Mouse (Mus musculus) CH12.LX (cell line): ENCODE data around the gene Sf3b1. TPM values are rescaled to one million over a fixed set of nuclear protein-coding genes. Genes with fewer than 3 reads are reported as not detected.
"Not testable (repeated sequence)": the region's sequence is repeated elsewhere in the genome, so short reads cannot be mapped to it uniquely, and the experiment has no call there.

Experiments used
- DNase-seq: peaks from one replicate; pipeline ENCODE4 v3.0.0-alpha.2; 2013; ENCODE audit errors: extremely low read depth
- H3K27ac ChIP-seq: 2 replicates; pipeline ENCODE4 v1.5.1; 2012; ENCODE audit warnings: low read depth, mild to moderate bottlenecking, control low read depth, moderate library complexity; ENCODE audit not compliant: insufficient read depth
- H3K27me3 ChIP-seq: replicated peaks from 2 replicates; pipeline ENCODE3; 2012; ENCODE audit warnings: inconsistent platforms
- H3K36me3 ChIP-seq, 2 experiments: replicated peaks in 1 of 2; 2 replicates each; pipeline versions ENCODE3 to v1.6.1; 2012; ENCODE audit warnings: inconsistent platforms in 1 of 2, low read length in 1 of 2, mild to moderate bottlenecking in 1 of 2, mixed read lengths in 1 of 2, moderate library complexity in 1 of 2; ENCODE audit not compliant: control insufficient read depth in 1 of 2, insufficient read depth in 1 of 2
- H3K4me1 ChIP-seq, 2 experiments: 2 replicates each; pipeline ENCODE4 v1.6.1; 2012; ENCODE audit warnings: inconsistent platforms in 1 of 2, moderate library complexity in 1 of 2; ENCODE audit not compliant: insufficient read depth in 2 of 2, control insufficient read depth in 1 of 2
- H3K4me2 ChIP-seq: 2 replicates; pipeline ENCODE4 v1.6.1; 2012; ENCODE audit warnings: low read depth, mild to moderate bottlenecking, control low read depth; ENCODE audit not compliant: poor library complexity, insufficient read depth, severe bottlenecking
- H3K4me3 ChIP-seq, 3 experiments: fragments of 150-350 bp in 1 of 3; sonication (generic) in 1 of 3; replicated peaks in 1 of 3; 2 replicates each; pipeline versions ENCODE3 to v1.5.1; 2011 to 2012; ENCODE audit warnings: low read depth in 2 of 3, low read length in 2 of 3, mild to moderate bottlenecking in 2 of 3, moderate library complexity in 2 of 3, control low read depth in 1 of 3, improper control_type of control experiment in 1 of 3, inconsistent platforms in 1 of 3, mixed read lengths in 1 of 3; ENCODE audit not compliant: poor library complexity in 1 of 3
- H3K79me2 ChIP-seq: replicated peaks from 2 replicates; pipeline ENCODE4 v1.6.1; 2012; ENCODE audit warnings: mild to moderate bottlenecking, moderate library complexity; ENCODE audit not compliant: control insufficient read depth, poor library complexity, insufficient read depth, severe bottlenecking; ENCODE audit errors: extremely low read depth
- H3K9ac ChIP-seq: 2 replicates; pipeline ENCODE4 v1.6.1; 2012; ENCODE audit warnings: low read depth, mild to moderate bottlenecking, control low read depth, moderate library complexity; ENCODE audit not compliant: insufficient read depth
- H3K9me3 ChIP-seq: replicated peaks from 2 replicates; pipeline ENCODE3; 2012; ENCODE audit warnings: low read length, inconsistent platforms, mixed read lengths
- CHD2 ChIP-seq: IDR thresholded peaks from 2 replicates; pipeline ENCODE4 v1.6.1; 2011; ENCODE audit warnings: low read length, improper control_type of control experiment
- CTCF ChIP-seq, 2 experiments: IDR thresholded peaks in 1 of 2; conservative IDR thresholded peaks in 1 of 2; 2 replicates each; pipeline ENCODE4 v1.5.1; 2011 to 2012; ENCODE audit warnings: low read depth in 2 of 2, low read length in 2 of 2, improper control_type of control experiment in 1 of 2, inconsistent platforms in 1 of 2, mild to moderate bottlenecking in 1 of 2, moderate library complexity in 1 of 2
- GABPA ChIP-seq: IDR thresholded peaks from 2 replicates; pipeline ENCODE4 v1.6.1; 2012; ENCODE audit warnings: low read depth, low read length, improper control_type of control experiment, inconsistent platforms; ENCODE audit not compliant: insufficient replicate concordance
- IRF4 ChIP-seq: IDR thresholded peaks from 2 replicates; pipeline ENCODE4 v1.6.1; 2014; ENCODE audit warnings: low read depth, mild to moderate bottlenecking, inconsistent platforms, low read length, improper control_type of control experiment
- MEF2A ChIP-seq: IDR thresholded peaks from 2 replicates; pipeline ENCODE4 v1.6.1; 2014; ENCODE audit warnings: low read depth, mild to moderate bottlenecking, inconsistent platforms, low read length, improper control_type of control experiment, borderline replicate concordance
- POLR2A ChIP-seq: IDR thresholded peaks from 2 replicates; pipeline ENCODE4 v1.6.1; 2011; ENCODE audit warnings: low read depth, mild to moderate bottlenecking, improper control_type of control experiment, low read length
- POLR2AphosphoS2 ChIP-seq: IDR thresholded peaks from 2 replicates; pipeline ENCODE4 v1.6.1; 2011; ENCODE audit warnings: low read depth, low read length, improper control_type of control experiment
- RAD21 ChIP-seq: IDR thresholded peaks from 2 replicates; pipeline ENCODE4 v1.6.1; 2011; ENCODE audit warnings: low read depth, mild to moderate bottlenecking, low read length, improper control_type of control experiment, moderate library complexity
- SIN3A ChIP-seq: IDR thresholded peaks from 2 replicates; pipeline ENCODE4 v1.6.1; 2012; ENCODE audit warnings: low read length, improper control_type of control experiment, inconsistent platforms
- SMC3 ChIP-seq: IDR thresholded peaks from 2 replicates; pipeline ENCODE4 v1.6.1; 2011; ENCODE audit warnings: low read depth, low read length, improper control_type of control experiment
- UBTF ChIP-seq: IDR thresholded peaks from 2 replicates; pipeline ENCODE4 v1.6.1; 2012; ENCODE audit warnings: low read depth, mild to moderate bottlenecking, inconsistent platforms, low read length, improper control_type of control experiment, moderate library complexity
- ZKSCAN1 ChIP-seq: IDR thresholded peaks from 2 replicates; pipeline ENCODE4 v1.6.1; 2012; ENCODE audit warnings: low read depth, inconsistent platforms, low read length, improper control_type of control experiment, borderline replicate concordance
- ZNF384 ChIP-seq: IDR thresholded peaks from 2 replicates; pipeline ENCODE4 v1.6.1; 2012; ENCODE audit warnings: low read depth, low read length, improper control_type of control experiment, inconsistent platforms
- dilution Hi-C: fragments of 300-500 bp; cut with MboI; formaldehyde crosslinking; loops from 2 replicates; pipeline ENCODE4 v1.14.3; 2020; ENCODE audit warnings: low sequenced_read_pairs; ENCODE audit not compliant: extremely low pct_unique_long_range_greater_than_20kb, extremely low pct_ligation_motif_present
- in situ Hi-C: fragments of 300-500 bp; cut with MboI; formaldehyde crosslinking; loops from 3 replicates; pipeline ENCODE4 v1.14.3; 2019; ENCODE audit warnings: low sequenced_read_pairs, low pct_ligation_motif_present, low pct_unique_long_range_greater_than_20kb, mixed read lengths
- polyA plus RNA-seq: library from polyadenylated mRNA; unstranded; fragments of >175 nt; gene quantifications from 2 replicates; pipeline ENCODE4 v1.2.1, GENCODE M21; 2012; ENCODE audit warnings: low read depth; ENCODE audit not compliant: insufficient read length
- total RNA-seq, 2 experiments: library from RNA; depleted of rRNA; stranded (reverse); fragments of 300-350 nt in 1 of 2; fragments of >200 nt in 1 of 2; gene quantifications; 2 replicates each; pipeline ENCODE4 v1.2.3; 2012 to 2014

Gene Sf3b1
- total and polyA plus RNA-seq, 3 experiments: 109 to 186 (median 133) TPM

DNA sequence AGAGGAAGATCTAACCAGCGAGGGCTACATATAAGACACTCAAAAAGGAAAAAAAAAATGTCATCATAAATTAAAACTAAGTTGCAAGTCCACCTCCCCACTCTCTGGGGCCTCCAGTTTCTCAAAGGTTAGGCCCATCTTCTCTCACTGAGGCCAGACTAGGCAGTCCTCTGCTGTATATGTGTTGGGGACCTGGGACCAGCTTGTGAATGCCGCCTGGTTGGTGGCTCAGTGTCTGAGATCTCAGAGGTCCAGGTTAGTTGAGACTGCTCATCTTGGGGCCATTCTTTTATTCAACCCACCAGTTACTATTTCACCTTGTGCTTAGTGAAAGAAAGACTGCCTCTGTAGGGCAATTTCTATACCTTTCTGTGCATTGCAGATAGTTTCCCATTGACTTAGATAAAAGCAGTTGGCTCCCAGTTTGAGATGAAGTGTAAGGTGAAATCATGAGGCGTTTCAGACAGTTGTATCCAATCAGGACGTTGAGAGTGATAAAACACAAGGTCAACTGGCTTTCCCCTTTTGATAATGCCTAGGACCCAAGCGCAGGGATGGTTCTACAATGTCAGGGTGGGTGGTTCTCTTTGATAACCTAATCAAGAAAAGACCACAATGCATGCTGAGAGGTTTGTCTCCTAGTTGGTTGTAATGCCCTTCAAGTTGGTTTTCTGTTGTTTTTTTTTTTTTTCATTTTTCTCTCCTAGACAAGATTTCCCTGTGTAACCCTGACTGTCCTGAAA, 48.5 kb upstream of the Sf3b1 start:
- Histone ChIP-seq H3K27ac (no peak overlapping the region), H3K9me3 (no peaks in the 10 kb centered on the region), H3K4me2 (no peak overlapping the region), H3K79me2 (peaks cover 2% of the 10 kb centered on the region; the same call in 1 of the 2 replicates), H3K27me3 (no peaks in the 10 kb centered on the region), H3K9ac (no peak overlapping the region), H3K36me3 (peaks cover 26 to 50% of the 10 kb centered on the region in 2 experiments), H3K4me1 (peaks cover 0 to 8% of the 10 kb centered on the region in 2 experiments; a peak in 1 of 4 replicates), H3K4me3 (no peak overlapping the region)
- dilution Hi-C loops: no loop called here
- in situ Hi-C loops: no loop called here
- TF ChIP-seq RAD21 (no peak), POLR2AphosphoS2 (peak; percentile 43; the same call in 1 of the 2 replicates)
- DNase-seq: no peak

- Histone ChIP-seq H3K36me3 (peaks cover 18 to 45% of the 10 kb centered on the region in 2 experiments), H3K4me1 (0 out of 4 replicates have a peak, but pooled peaks cover 0 to 4% of the 10 kb centered on the region in 2 experiments), H3K79me2 (no peaks in the 10 kb centered on the region), H3K9me3 (no peaks in the 10 kb centered on the region), H3K4me2 (no peak overlapping the region), H3K9ac (no peak overlapping the region)
- dilution Hi-C loops: no loop called here
- TF ChIP-seq POLR2AphosphoS2 (no peak), CHD2 (no peak), UBTF (no peak), ZKSCAN1 (no peak), SIN3A (no peak), ZNF384 (no peak), CTCF (conservative IDR thresholded peaks at IDR 0.05 in 1 of 2, IDR thresholded peaks at IDR 0.05 in 1 of 2; ENCODE audit: low read depth in 2 of 2, low read length in 2 of 2) (no peak), MEF2A (no peak), GABPA (no peak), POLR2A (no peak), SMC3 (no peak), IRF4 (no peak)
- TF ChIP-seq, all 38 proteins: peak for 0
- no peak for DNase-seq
- Histone ChIP-seq H3K27ac (no peak overlapping the region), H3K4me3 (no peak overlapping the region), H3K27me3 (no peaks in the 10 kb centered on the region)
- in situ Hi-C loops: no loop called here
Observed at GRCm38 (mm10) chr1:55074757-55075156, 47.5 kb upstream of the Sf3b1 start.

GRCm38 (mm10) chr1:55072328-55072727, 45.0 kb upstream of the Sf3b1 start:
- H3K4me3 ChIP-seq, H3K4me1 ChIP-seq, dilution Hi-C loops, in situ Hi-C loops, H3K27ac ChIP-seq, H3K27me3 ChIP-seq, H3K9ac ChIP-seq, H3K9me3 ChIP-seq, H3K4me2 ChIP-seq, H3K79me2 ChIP-seq, DNase-seq: not testable (repeated sequence)
- H3K36me3 ChIP-seq: peaks cover 7 to 42% of the 10 kb centered on the region in 2 experiments
